Mouse (Mus musculus): ENCODE measurements around the gene Sap30bp.
A peak's percentile ranks its signal among the peaks of the same experiment; 100 is the strongest.

Sap30bp gene

DNA sequence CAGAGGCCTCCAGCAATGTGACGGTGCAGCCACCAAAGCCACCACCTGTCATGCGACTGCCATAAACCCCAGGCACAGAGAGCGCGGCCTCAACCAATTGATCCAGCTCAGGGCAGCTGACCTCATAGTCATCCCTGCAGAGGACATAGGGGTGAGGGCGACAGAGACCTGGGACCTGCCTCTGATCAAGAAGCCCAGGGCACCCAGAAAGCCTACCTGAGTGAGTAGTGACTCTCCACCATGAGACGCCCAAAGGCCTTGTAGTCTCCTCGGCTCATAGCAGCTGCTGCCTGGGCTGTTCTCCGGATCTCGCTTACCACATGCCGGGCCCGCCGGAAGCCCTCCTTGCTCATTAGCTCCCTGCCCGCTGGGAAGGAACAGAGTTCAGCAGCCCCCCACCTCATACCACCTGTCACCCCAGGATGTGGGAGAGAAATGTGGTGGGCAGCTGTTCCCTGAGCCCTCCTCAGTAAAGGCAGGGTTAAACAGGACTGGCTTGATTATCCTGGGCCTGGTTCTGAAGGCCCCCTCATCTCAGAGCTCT lies 75.8 kb downstream of the Sap30bp start:
- Histone ChIP-seq H3K36me3 (ENCODE audit: control insufficient read depth, insufficient read depth, low read length, poor library complexity, severe bottlenecking) (peaks cover 2% of the 10 kb centered on the region; the same call in 1 of the 2 replicates), H3K27me3 (ENCODE audit: control insufficient read depth, insufficient read depth, low read length, poor library complexity, severe bottlenecking) (no peaks in the 10 kb centered on the region)
- no peak for DNase-seq (ENCODE audit: low read depth, low spot score)

- Histone ChIP-seq H3K27me3 (ENCODE audit: control insufficient read depth, insufficient read depth, low read length, poor library complexity, severe bottlenecking) (no peaks in the 10 kb centered on the region), H3K36me3 (ENCODE audit: control insufficient read depth, insufficient read depth, low read length, poor library complexity, severe bottlenecking) (peaks cover 2% of the 10 kb centered on the region; the same call in 1 of the 2 replicates)
- DNase-seq (ENCODE audit: low read depth, low spot score): no peak
Measured at GRCm38 (mm10) chr11:116009661-116010060, 76.6 kb downstream of the Sap30bp start.

GRCm38 (mm10) chr11:116010146-116010545 lies 77.1 kb downstream of the Sap30bp start:
- no peak for DNase-seq (ENCODE audit: low read depth, low spot score)
- Histone ChIP-seq H3K36me3 (ENCODE audit: control insufficient read depth, insufficient read depth, low read length, poor library complexity, severe bottlenecking) (peaks cover 2% of the 10 kb centered on the region; the same call in 1 of the 2 replicates), H3K27me3 (ENCODE audit: control insufficient read depth, insufficient read depth, low read length, poor library complexity, severe bottlenecking) (no peaks in the 10 kb centered on the region)

DNA sequence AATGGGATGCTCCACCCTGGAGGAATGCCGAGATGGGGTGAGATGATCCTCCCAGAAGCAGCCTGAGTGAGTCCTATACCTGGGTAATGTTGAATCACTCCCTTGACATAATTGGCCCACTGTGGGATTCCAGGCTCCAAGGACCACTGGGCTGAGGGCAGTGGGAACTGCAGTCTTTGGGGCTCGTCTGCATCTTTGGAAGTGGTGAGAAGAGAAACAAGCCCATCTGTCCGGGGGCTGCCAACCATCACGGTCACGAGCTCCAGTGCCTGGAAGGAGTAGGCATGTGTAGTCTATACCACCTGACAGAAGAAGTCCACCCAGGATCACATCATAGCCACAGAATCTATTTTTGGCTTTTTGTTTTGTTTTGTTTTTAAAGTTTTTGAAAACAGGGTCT lies 77.9 kb downstream of the Sap30bp start:
- Histone ChIP-seq H3K36me3 (ENCODE audit: control insufficient read depth, insufficient read depth, low read length, poor library complexity, severe bottlenecking) (peaks cover 2% of the 10 kb centered on the region; the same call in 1 of the 2 replicates), H3K27me3 (ENCODE audit: control insufficient read depth, insufficient read depth, low read length, poor library complexity, severe bottlenecking) (no peaks in the 10 kb centered on the region)
- no peak for DNase-seq (ENCODE audit: low read depth, low spot score)

GRCm38 (mm10) chr11:116011529-116012261 lies 78.6 kb downstream of the Sap30bp start:
- DNase-seq (ENCODE audit: low read depth, low spot score): peak; percentile 11
- Histone ChIP-seq H3K27me3 (ENCODE audit: control insufficient read depth, insufficient read depth, low read length, poor library complexity, severe bottlenecking) (no peaks in the 10 kb centered on the region), H3K36me3 (ENCODE audit: control insufficient read depth, insufficient read depth, low read length, poor library complexity, severe bottlenecking) (peaks cover 2% of the 10 kb centered on the region; the same call in 1 of the 2 replicates)

DNA sequence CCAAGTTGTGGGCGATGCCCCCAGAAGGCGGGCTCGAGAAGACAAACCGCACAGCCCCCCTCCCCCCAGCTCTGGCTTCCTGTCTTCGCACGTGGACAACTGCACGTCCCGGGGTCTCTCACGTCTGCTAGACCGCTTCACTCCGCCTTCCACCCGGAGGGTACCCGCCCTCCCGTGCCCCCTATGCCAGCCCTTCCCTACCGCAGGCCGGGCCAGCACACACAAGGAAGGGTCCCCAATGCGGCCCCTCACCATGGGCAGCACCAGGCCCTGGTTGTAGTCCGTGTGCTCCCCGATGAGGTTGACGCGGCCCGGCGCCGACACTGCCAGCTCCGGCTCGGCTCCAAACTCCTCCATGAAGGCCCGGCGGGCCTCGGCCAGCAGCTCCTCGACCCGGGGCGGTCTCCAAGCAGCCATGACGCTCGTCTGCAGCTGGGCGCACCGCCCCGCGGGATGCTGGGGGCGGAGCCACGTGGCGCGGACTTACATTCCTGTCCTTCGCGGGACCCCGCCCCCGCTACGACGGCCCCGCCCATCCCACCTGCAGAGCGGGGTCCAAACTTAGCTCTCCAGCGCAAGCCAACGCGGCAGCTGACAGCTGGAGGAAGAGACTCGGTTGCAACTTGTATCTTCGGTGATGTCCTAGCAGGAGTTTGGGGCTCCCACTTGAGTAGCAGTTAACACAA lies 79.3 kb downstream of the Sap30bp start, which contains the start of gene Galk1:
Gene Galk1 (minus strand): TSS at position 458 of the 686 bp plus-strand sequence.
- H3K27me3 ChIP-seq (ENCODE audit: control insufficient read depth, insufficient read depth, low read length, poor library complexity, severe bottlenecking): no peaks in the 10 kb centered on the region
- H3K36me3 ChIP-seq (ENCODE audit: control insufficient read depth, insufficient read depth, low read length, poor library complexity, severe bottlenecking): peaks cover 2% of the 10 kb centered on the region; the same call in 1 of the 2 replicates
- peak; percentile 93 for DNase-seq (ENCODE audit: low read depth, low spot score)

- Histone ChIP-seq H3K36me3 (ENCODE audit: control insufficient read depth, insufficient read depth, low read length, poor library complexity, severe bottlenecking) (no peaks in the 10 kb centered on the region), H3K27me3 (ENCODE audit: control insufficient read depth, insufficient read depth, low read length, poor library complexity, severe bottlenecking) (no peaks in the 10 kb centered on the region)
- peak; percentile 3 for DNase-seq (ENCODE audit: low read depth, low spot score)
Measured at GRCm38 (mm10) chr11:116014821-116015220, 81.7 kb downstream of the Sap30bp start.

Measured in splenic B cell, adult 2 months (primary cell).